ENCODE assay signal across 8 mouse cellular contexts in the genomic region with DNA sequence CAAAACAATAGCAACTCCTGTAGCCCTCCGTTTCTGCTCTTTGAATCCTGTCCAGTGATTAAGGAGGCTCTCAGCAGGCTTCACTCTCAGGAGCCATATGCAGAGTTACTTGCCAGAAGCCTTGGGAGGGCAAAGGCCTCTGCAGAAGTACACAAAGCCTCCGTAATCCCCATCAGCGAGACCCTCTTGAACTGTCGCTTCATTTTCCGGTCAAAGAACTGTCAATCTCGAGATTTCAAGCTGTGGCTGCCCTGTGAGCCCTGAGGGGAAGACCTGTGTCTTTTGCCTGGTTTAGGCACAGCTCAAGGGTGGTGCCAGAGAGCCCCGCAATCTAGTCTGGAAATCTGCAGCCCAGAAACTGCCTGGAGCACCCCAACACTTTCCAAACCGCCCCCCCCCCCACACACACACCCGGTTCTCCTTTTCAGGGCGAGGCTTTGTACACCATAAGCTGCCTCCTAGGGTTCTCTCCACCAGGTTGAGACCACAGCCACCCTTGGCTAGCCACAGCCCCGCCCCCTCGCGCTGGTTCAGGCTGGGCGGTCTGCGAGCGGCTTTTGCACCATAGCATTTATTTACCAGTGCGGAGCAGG. TPM values are rescaled to one million over a fixed set of nuclear protein-coding genes. Genes with fewer than 3 reads are reported as not detected.
DNase-seq lines count a peak whose midpoint lies in the region; ATAC-seq lines count a peak whose summit lies in the region.

No protein-coding gene starts in this region.

- peak overlapping the region; percentile 95 for H3K27ac ChIP-seq in forebrain, embryonic 13.5 days
- H3K27ac ChIP-seq in kidney, embryonic 16.5 days (ENCODE audit: low read length) = no peak overlapping the region

- no peaks in the 10 kb centered on the region for H3K9me3 ChIP-seq in forebrain, embryonic 13.5 days (replicated peaks)
- no peaks in the 10 kb centered on the region for H3K9me3 ChIP-seq in kidney, embryonic 16.5 days (ENCODE audit: low read length)

- peak overlapping the region; percentile 87 for H3K4me2 ChIP-seq in forebrain, embryonic 13.5 days
- H3K4me2 ChIP-seq in kidney, embryonic 16.5 days (replicated peaks; ENCODE audit: low read depth, low read length) = peak overlapping the region; percentile 99

- H3K27me3 ChIP-seq in forebrain, embryonic 13.5 days = no peaks in the 10 kb centered on the region
- H3K27me3 ChIP-seq in kidney, embryonic 16.5 days (ENCODE audit: insufficient read depth, low read length) = peaks cover 41% of the 10 kb centered on the region

- no peaks in the 10 kb centered on the region for H3K36me3 ChIP-seq in forebrain, embryonic 13.5 days (ENCODE audit: poor library complexity, severe bottlenecking)
- H3K36me3 ChIP-seq in kidney, embryonic 16.5 days (ENCODE audit: insufficient read depth, low read length) = no peaks in the 10 kb centered on the region

- ATAC-seq in activated CD4-positive, CD25-positive, alpha-beta regulatory T cell, adult 4 months = peak; percentile 13
- peak; percentile 16; the same call in 1 of the 2 replicates for ATAC-seq in forebrain, embryonic 13.5 days
- ATAC-seq in kidney, embryonic 16.5 days (ENCODE audit: low FRiP score, low TSS enrichment) = peak; percentile 44; the same call in 1 of the 2 replicates

- H3K4me3 ChIP-seq in forebrain, embryonic 13.5 days = peak overlapping the region; percentile 85
- peak overlapping the region; percentile 76 for H3K4me3 ChIP-seq in kidney, embryonic 16.5 days (ENCODE audit: low read length)

- peak overlapping the region; percentile 92 for H3K9ac ChIP-seq in forebrain, embryonic 13.5 days
- H3K9ac ChIP-seq in kidney, embryonic 16.5 days (replicated peaks; ENCODE audit: low read length) = no peak overlapping the region; the same call in 1 of the 2 replicates

- H3K4me1 ChIP-seq in forebrain, embryonic 13.5 days = peaks cover 59% of the 10 kb centered on the region
- peaks cover 26% of the 10 kb centered on the region for H3K4me1 ChIP-seq in kidney, embryonic 16.5 days (ENCODE audit: insufficient read depth, low read length)

- peak; percentile 17 for DNase-seq in cerebellum, adult 11 months
- no peak for DNase-seq in cerebellum, adult 8-10 months
- peak; percentile 70 for DNase-seq in lung, postnatal 36 days
- DNase-seq in spleen, postnatal 10 days (ENCODE audit: low spot score in 2 of 2) = peak; percentile 66 to 86
- DNase-seq in c-Kit-positive CD71-positive TER-119-positive erythroid progenitor cells, embryonic 14.5 days (ENCODE audit: low spot score) = no peak

- 2% methylated on average over 16 of the region's 17 CpGs for WGBS in forebrain, embryonic 13.5 days
- 4% methylated on average over 17 of the region's 17 CpGs for WGBS in kidney, embryonic 16.5 days

RNA-seq across cellular contexts. Expression of a gene that starts 2.1 kb away (rescaled TPM):
- 10 to 100 TPM; 21.2 to 26.3 TPM for polyA plus RNA-seq in activated CD4-positive, CD25-positive, alpha-beta regulatory T cell, adult 4 months (2017; shearing (Covaris generic))
- 7.2 and 8.3 TPM in 2 replicates for polyA plus RNA-seq in forebrain, embryonic 13.5 days (2015; fragmentation: Nextera tagmentation; extraction: Ambion mirVana)
- 0.95 and 1.1 TPM in 2 replicates for polyA plus RNA-seq in kidney, embryonic 16.5 days (2015; fragmentation: Nextera tagmentation; extraction: Ambion mirVana)

Comparison
In these comparisons a context has a peak if more than half of its experiments do, and no peak if none do; other contexts are left out.
1. DNase-seq: peak in cerebellum, adult 11 months (single experiment), lung, postnatal 36 days (single experiment) and spleen, postnatal 10 days (2 of 2); none in cerebellum, adult 8-10 months (single experiment) and c-Kit-positive CD71-positive TER-119-positive erythroid progenitor cells, embryonic 14.5 days (single experiment).
2. Peak in every context shown above with its lines, with median percentiles within 50 percentile points of each other: ATAC-seq.